Mouse (Mus musculus): Measurements from ENCODE around the gene Gm49378. TPM values are rescaled to one million over a fixed set of nuclear protein-coding genes. Genes with fewer than 3 reads are reported as not detected.

Gene Gm49378
- polyA plus RNA-seq, 2 experiments: 3.7 to 6.8 TPM

- ATAC-seq (ENCODE audit: low FRiP score, low read depth): no peak
- no peak overlapping the region for H3K9ac ChIP-seq (ENCODE audit: low read depth, low read length, severe bottlenecking)
- H3K4me3 ChIP-seq (replicated peaks; ENCODE audit: low read length): no peak overlapping the region
- H3K4me1 ChIP-seq (ENCODE audit: control insufficient read depth, insufficient read depth, low read length): no peaks in the 10 kb centered on the region; the same call in 1 of the 2 replicates
- H3K9me3 ChIP-seq (ENCODE audit: control insufficient read depth, low read length): no peaks in the 10 kb centered on the region
- H3K27me3 ChIP-seq (ENCODE audit: control insufficient read depth, insufficient read depth, low read length): no peaks in the 10 kb centered on the region
- no peak overlapping the region for H3K27ac ChIP-seq (replicated peaks; ENCODE audit: low read depth, low read length)
- WGBS: 57% methylated on average over 5 of the region's 5 CpGs
- TF ChIP-seq POLR2A (IDR thresholded peaks at IDR 0.05; ENCODE audit: borderline replicate concordance, extremely low read depth, insufficient read depth, insufficient read length): no peak
- H3K4me2 ChIP-seq (replicated peaks; ENCODE audit: low read depth, low read length, severe bottlenecking): no peak overlapping the region
- H3K36me3 ChIP-seq (ENCODE audit: control insufficient read depth, insufficient read depth, low read length): peaks cover 98% of the 10 kb centered on the region
- no peak for DNase-seq (ENCODE audit: low spot score)
Measured at GRCm38 (mm10) chr14:55629312-55629711, 8.4 kb downstream of the Gm49378 start.

- Histone ChIP-seq H3K36me3 (ENCODE audit: control insufficient read depth, insufficient read depth, low read length) (peaks cover 96% of the 10 kb centered on the region), H3K9ac (ENCODE audit: low read depth, low read length, severe bottlenecking) (no peak overlapping the region), H3K4me1 (ENCODE audit: control insufficient read depth, insufficient read depth, low read length) (no peaks in the 10 kb centered on the region), H3K9me3 (ENCODE audit: control insufficient read depth, low read length) (no peaks in the 10 kb centered on the region), H3K4me3 (replicated peaks; ENCODE audit: low read length) (no peak overlapping the region), H3K4me2 (replicated peaks; ENCODE audit: low read depth, low read length, severe bottlenecking) (no peak overlapping the region), H3K27ac (replicated peaks; ENCODE audit: low read depth, low read length) (no peak overlapping the region), H3K27me3 (ENCODE audit: control insufficient read depth, insufficient read depth, low read length) (no peaks in the 10 kb centered on the region)
- ATAC-seq (ENCODE audit: low FRiP score, low read depth): no peak
- 79% methylated on average over 27 of the region's 27 CpGs for WGBS
- no peak for DNase-seq (ENCODE audit: low spot score)
- TF ChIP-seq POLR2A (IDR thresholded peaks at IDR 0.05; ENCODE audit: borderline replicate concordance, extremely low read depth, insufficient read depth, insufficient read length): no peak
Measured at GRCm38 (mm10) chr14:55628077-55628827, 9.4 kb downstream of the Gm49378 start.

- peaks cover under 1% of the 10 kb centered on the region; the same call in 1 of the 2 replicates for H3K36me3 ChIP-seq (ENCODE audit: control insufficient read depth, insufficient read depth, low read length)
- DNase-seq (ENCODE audit: low spot score): no peak
- H3K4me3 ChIP-seq (replicated peaks; ENCODE audit: low read length): peak overlapping the region; percentile 21
- TF ChIP-seq POLR2A (IDR thresholded peaks at IDR 0.05; ENCODE audit: borderline replicate concordance, extremely low read depth, insufficient read depth, insufficient read length): no peak
- H3K9me3 ChIP-seq (ENCODE audit: control insufficient read depth, low read length): no peaks in the 10 kb centered on the region
- no peaks in the 10 kb centered on the region for H3K27me3 ChIP-seq (ENCODE audit: control insufficient read depth, insufficient read depth, low read length)
- WGBS: 43% methylated on average over 22 of the region's 22 CpGs
- no peak for ATAC-seq (ENCODE audit: low FRiP score, low read depth)
- no peaks in the 10 kb centered on the region; the same call in 1 of the 2 replicates for H3K4me1 ChIP-seq (ENCODE audit: control insufficient read depth, insufficient read depth, low read length)
- peak overlapping the region; percentile 39 for H3K4me2 ChIP-seq (replicated peaks; ENCODE audit: low read depth, low read length, severe bottlenecking)
- H3K27ac ChIP-seq (replicated peaks; ENCODE audit: low read depth, low read length): no peak overlapping the region
- 0 out of 2 replicates have a peak overlapping the region, but pooled peaks have one; percentile 12 for H3K9ac ChIP-seq (ENCODE audit: low read depth, low read length, severe bottlenecking)
Measured at GRCm38 (mm10) chr14:55618486-55619195, 19.1 kb downstream of the Gm49378 start.

- ATAC-seq (ENCODE audit: low FRiP score, low read depth) (peak; percentile 73), DNase-seq (ENCODE audit: low spot score) (peak; percentile 46)
- Histone ChIP-seq H3K4me2 (replicated peaks; ENCODE audit: low read depth, low read length, severe bottlenecking) (peak within 1 kb of the TSS; percentile 39), H3K27ac (replicated peaks; ENCODE audit: low read depth, low read length) (no peak within 1 kb of the TSS), H3K27me3 (ENCODE audit: control insufficient read depth, insufficient read depth, low read length) (no peaks in the 10 kb centered on the region), H3K4me1 (ENCODE audit: control insufficient read depth, insufficient read depth, low read length) (no peaks in the 10 kb centered on the region; the same call in 1 of the 2 replicates), H3K9ac (ENCODE audit: low read depth, low read length, severe bottlenecking) (0 out of 2 replicates have a peak within 1 kb of the TSS, but pooled peaks have one; percentile 12), H3K9me3 (ENCODE audit: control insufficient read depth, low read length) (no peaks in the 10 kb centered on the region), H3K4me3 (replicated peaks; ENCODE audit: low read length) (peak within 1 kb of the TSS; percentile 21), H3K36me3 (ENCODE audit: control insufficient read depth, insufficient read depth, low read length) (no peaks in the 10 kb centered on the region)
- no peak for TF ChIP-seq POLR2A (IDR thresholded peaks at IDR 0.05; ENCODE audit: borderline replicate concordance, extremely low read depth, insufficient read depth, insufficient read length)
- WGBS: 16% methylated on average over 17 of the region's 21 CpGs
Measured at GRCm38 (mm10) chr14:55617822-55618221, 19.9 kb downstream of the Gm49378 start, which contains the start of gene Rec8. Gene Rec8, plus strand, starts transcription at chr14:55618037.

- no peak overlapping the region for H3K4me3 ChIP-seq (replicated peaks; ENCODE audit: low read length)
- no peak for TF ChIP-seq POLR2A (IDR thresholded peaks at IDR 0.05; ENCODE audit: borderline replicate concordance, extremely low read depth, insufficient read depth, insufficient read length)
- no peaks in the 10 kb centered on the region for H3K27me3 ChIP-seq (ENCODE audit: control insufficient read depth, insufficient read depth, low read length)
- H3K36me3 ChIP-seq (ENCODE audit: control insufficient read depth, insufficient read depth, low read length): no peaks in the 10 kb centered on the region
- H3K27ac ChIP-seq (replicated peaks; ENCODE audit: low read depth, low read length): no peak overlapping the region
- ATAC-seq (ENCODE audit: low FRiP score, low read depth): no peak
- H3K4me1 ChIP-seq (ENCODE audit: control insufficient read depth, insufficient read depth, low read length): no peaks in the 10 kb centered on the region; the same call in 1 of the 2 replicates
- H3K4me2 ChIP-seq (replicated peaks; ENCODE audit: low read depth, low read length, severe bottlenecking): no peak overlapping the region
- no peaks in the 10 kb centered on the region for H3K9me3 ChIP-seq (ENCODE audit: control insufficient read depth, low read length)
- 79% methylated on average over 2 of the region's 2 CpGs for WGBS
- DNase-seq (ENCODE audit: low spot score): no peak
- H3K9ac ChIP-seq (ENCODE audit: low read depth, low read length, severe bottlenecking): no peak overlapping the region
Measured at GRCm38 (mm10) chr14:55616844-55617243, 20.9 kb downstream of the Gm49378 start.
